Mouse (Mus musculus): ENCODE data around the gene Narfl. TPM values are rescaled to one million over a fixed set of nuclear protein-coding genes. Genes with fewer than 3 reads are reported as not detected.
A peak's percentile ranks its signal among the peaks of the same experiment; 100 is the strongest.

Gene Narfl
- total RNA-seq, 2 experiments from 2014 or later, result 32.4 to 33.2 TPM

- no peak for TF ChIP-seq CTCF (IDR thresholded peaks at IDR 0.05)
- no peak for DNase-seq (ENCODE audit: extremely low spot score in 1 of 2, low spot score in 2 of 2)
- intact Hi-C loops (cut with DNase I), result no loop called here
Observed at GRCm38 (mm10) chr17:25769331-25769730, 4.2 kb upstream of the Narfl start.

GRCm38 (mm10) chr17:25775318-25776062 is 1.9 kb downstream of the Narfl start:
- TF ChIP-seq CTCF (IDR thresholded peaks at IDR 0.05), result no peak
- intact Hi-C loops (cut with DNase I), result no loop called here
- Histone ChIP-seq H3K4me3 (no peak overlapping the region), H3K27ac (no peak overlapping the region)
- no peak for DNase-seq (ENCODE audit: extremely low spot score in 1 of 2, low spot score in 2 of 2)

More at GRCm38 (mm10) chr17:25769331-25769730, 4.2 kb upstream of the Narfl start:
- Histone ChIP-seq H3K27ac (no peak overlapping the region), H3K4me3 (no peak overlapping the region)

GRCm38 (mm10) chr17:25777948-25778347 is 4.4 kb downstream of the Narfl start:
- no peak for DNase-seq (ENCODE audit: extremely low spot score in 1 of 2, low spot score in 2 of 2)
- TF ChIP-seq CTCF (IDR thresholded peaks at IDR 0.05), result no peak
- intact Hi-C loops (cut with DNase I), result no loop called here
- no peak overlapping the region for H3K4me3 ChIP-seq
- H3K27ac ChIP-seq, result no peak overlapping the region

GRCm38 (mm10) chr17:25781339-25781738 is 7.8 kb downstream of the Narfl start:
- DNase-seq (ENCODE audit: extremely low spot score in 1 of 2, low spot score in 2 of 2), result no peak
- intact Hi-C loops (cut with DNase I), result no loop called here
- Histone ChIP-seq H3K4me3 (no peak overlapping the region), H3K27ac (no peak overlapping the region)
- TF ChIP-seq CTCF (IDR thresholded peaks at IDR 0.05), result no peak

- Histone ChIP-seq H3K4me3 (no peak overlapping the region), H3K27ac (no peak overlapping the region)
- TF ChIP-seq CTCF (IDR thresholded peaks at IDR 0.05), result no peak
- intact Hi-C loops (cut with DNase I), result no loop called here
- no peak for DNase-seq (ENCODE audit: extremely low spot score in 1 of 2, low spot score in 2 of 2)
Observed at GRCm38 (mm10) chr17:25783086-25783485, 9.5 kb downstream of the Narfl start.

- Histone ChIP-seq H3K4me3 (peak overlapping the region; percentile 74), H3K27ac (peak overlapping the region; percentile 94; the same call in 1 of the 2 replicates)
- TF ChIP-seq CTCF (IDR thresholded peaks at IDR 0.05), result no peak
- no peak for DNase-seq (ENCODE audit: extremely low spot score in 1 of 2, low spot score in 2 of 2)
- intact Hi-C loops (cut with DNase I), result no loop called here
Observed at GRCm38 (mm10) chr17:25783861-25784574, 10.4 kb downstream of the Narfl start.

GRCm38 (mm10) chr17:25785281-25785745 is 11.7 kb downstream of the Narfl start, which contains the start of gene Haghl:
TSS of gene Haghl (minus strand) at chr17:25785673.
- peak within 1 kb of the TSS; percentile 74 for H3K4me3 ChIP-seq
- peak; percentile 94 to 96 for DNase-seq (ENCODE audit: extremely low spot score in 1 of 2, low spot score in 2 of 2)
- intact Hi-C loops (cut with DNase I), result no loop called here
- no peak; the same call in 1 of the 2 replicates for TF ChIP-seq CTCF (IDR thresholded peaks at IDR 0.05)
- H3K27ac ChIP-seq, result peak within 1 kb of the TSS; percentile 94

GRCm38 (mm10) chr17:25786280-25786679 is 12.7 kb downstream of the Narfl start, which contains the start of gene Ccdc78:
TSS of gene Ccdc78 (plus strand) at chr17:25786580.
- peak within 1 kb of the TSS; percentile 74 for H3K4me3 ChIP-seq
- H3K27ac ChIP-seq, result peak within 1 kb of the TSS; percentile 94
- no peak for DNase-seq (ENCODE audit: extremely low spot score in 1 of 2, low spot score in 2 of 2)
- intact Hi-C loops (cut with DNase I), result no loop called here
- no peak for TF ChIP-seq CTCF (IDR thresholded peaks at IDR 0.05)

- Histone ChIP-seq H3K4me3 (no peak overlapping the region), H3K27ac (no peak overlapping the region)
- intact Hi-C loops (cut with DNase I), result no loop called here
- no peak for DNase-seq (ENCODE audit: extremely low spot score in 1 of 2, low spot score in 2 of 2)
- TF ChIP-seq CTCF (IDR thresholded peaks at IDR 0.05), result no peak
Observed at GRCm38 (mm10) chr17:25786781-25787504, 13.4 kb downstream of the Narfl start.

- Histone ChIP-seq H3K4me3 (peak overlapping the region; percentile 89), H3K27ac (peak overlapping the region; percentile 89)
- TF ChIP-seq CTCF (IDR thresholded peaks at IDR 0.05), result no peak; the same call in 1 of the 2 replicates
- DNase-seq (ENCODE audit: extremely low spot score in 1 of 2, low spot score in 2 of 2), result no peak
- intact Hi-C loops (cut with DNase I), result no loop called here
Observed at GRCm38 (mm10) chr17:25791320-25791842, 17.8 kb downstream of the Narfl start.

GRCm38 (mm10) chr17:25791843-25792527 is 18.4 kb downstream of the Narfl start:
- TF ChIP-seq CTCF (IDR thresholded peaks at IDR 0.05), result no peak
- DNase-seq (ENCODE audit: extremely low spot score in 1 of 2, low spot score in 2 of 2), result peak; percentile 82 to 88
- H3K27ac ChIP-seq, result peak overlapping the region; percentile 89
- intact Hi-C loops (cut with DNase I), result no loop called here
- peak overlapping the region; percentile 89 for H3K4me3 ChIP-seq

All from left cerebral cortex, adult 2 months (tissue).